Mouse (Mus musculus) embryonic facial prominence, embryonic 15.5 days (tissue): ENCODE data around the gene H2-DMb1. TPM values are rescaled to one million over a fixed set of nuclear protein-coding genes. Genes with fewer than 3 reads are reported as not detected.
A peak's percentile ranks its signal among the peaks of the same experiment; 100 is the strongest.

Experiments used
- ATAC-seq: fragments of 200-750 bp; cut with Nextera tagmentation; 2 replicates; pipeline ENCODE4 v1.8.0; 2017; ENCODE audit warnings: low read depth, moderate TSS enrichment; ENCODE audit not compliant: insufficient number of reproducible peaks, low FRiP score, low TSS enrichment
- H3K27ac ChIP-seq: fragments of 300-500 bp; sonication (generic); replicated peaks from 2 replicates; pipeline ENCODE4 v1.5.1; 2015; ENCODE audit warnings: mild to moderate bottlenecking, inconsistent platforms
- H3K27me3 ChIP-seq: fragments of 300-500 bp; sonication (generic); 2 replicates; pipeline ENCODE4 v1.6.1; 2015; ENCODE audit warnings: inconsistent platforms
- H3K36me3 ChIP-seq: fragments of 300-500 bp; sonication (generic); 2 replicates; pipeline ENCODE4 v1.6.1; 2015; ENCODE audit warnings: mild to moderate bottlenecking, inconsistent platforms
- H3K4me1 ChIP-seq: fragments of 300-500 bp; sonication (generic); 2 replicates; pipeline ENCODE4 v1.6.1; 2015; ENCODE audit warnings: inconsistent platforms
- H3K4me2 ChIP-seq: fragments of 300-500 bp; sonication (generic); replicated peaks from 2 replicates; pipeline ENCODE4 v1.6.1; 2015; ENCODE audit warnings: mild to moderate bottlenecking, inconsistent platforms
- H3K4me3 ChIP-seq: fragments of 300-500 bp; sonication (generic); replicated peaks from 2 replicates; pipeline ENCODE4 v1.5.1; 2015; ENCODE audit warnings: mild to moderate bottlenecking, inconsistent platforms
- H3K9ac ChIP-seq: fragments of 300-500 bp; sonication (generic); 2 replicates; pipeline ENCODE4 v1.6.1; 2015; ENCODE audit warnings: inconsistent platforms
- H3K9me3 ChIP-seq: fragments of 300-500 bp; sonication (generic); replicated peaks from 2 replicates; pipeline ENCODE4 v1.6.1; 2016; ENCODE audit warnings: inconsistent platforms
- WGBS: fragments of 180-500 bp; shearing (Covaris S2); methylation state at CpG from one replicate; pipeline ENCODE4 v1.1.7; 2015; 5-methylcytosine and 5-hydroxymethylcytosine counted together
- polyA plus RNA-seq: library from polyadenylated mRNA; unstranded; fragments of >200 nt; fragmentation: Nextera tagmentation; extraction: Ambion mirVana; gene quantifications from 2 replicates; pipeline ENCODE4 v1.2.1, GENCODE M21; 2015

The H2-DMb1 gene
- 3.2 and 3.8 TPM in 2 replicates for polyA plus RNA-seq

DNA sequence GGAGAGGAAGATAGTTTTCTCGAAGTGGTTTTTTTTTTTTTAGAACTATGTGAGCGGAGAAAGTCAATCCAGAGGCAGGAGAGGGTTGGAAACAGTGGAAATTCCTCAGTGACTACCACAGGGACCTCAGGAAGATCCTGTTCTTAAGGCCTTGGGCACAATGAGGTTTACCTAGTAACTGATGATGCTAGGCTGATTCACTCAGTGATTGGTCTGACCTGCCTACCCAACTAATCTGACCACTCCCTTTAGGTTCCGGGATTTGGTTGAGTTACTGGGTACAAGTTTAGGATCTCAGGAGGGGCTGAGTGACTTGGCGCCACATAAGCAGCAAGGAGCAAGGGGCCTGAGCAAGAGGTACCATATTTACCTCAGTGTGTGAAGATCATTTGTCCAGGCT is at the start of gene H2-DMb1:
H2-DMb1 (plus strand) TSS at position 150 of the 400 bp plus-strand sequence.
- no peak within 1 kb of the TSS for H3K27ac ChIP-seq
- no peak within 1 kb of the TSS for H3K4me3 ChIP-seq
- 57% methylated on average over 4 of the region's 4 CpGs for WGBS
- no peak within 1 kb of the TSS for H3K9ac ChIP-seq
- no peaks in the 10 kb centered on the region for H3K27me3 ChIP-seq
- H3K4me1 ChIP-seq, result no peaks in the 10 kb centered on the region
- H3K4me2 ChIP-seq, result peak within 1 kb of the TSS; percentile 24; the same call in 1 of the 2 replicates
- H3K9me3 ChIP-seq, result no peaks in the 10 kb centered on the region
- ATAC-seq, result no peak
- no peaks in the 10 kb centered on the region for H3K36me3 ChIP-seq

DNA sequence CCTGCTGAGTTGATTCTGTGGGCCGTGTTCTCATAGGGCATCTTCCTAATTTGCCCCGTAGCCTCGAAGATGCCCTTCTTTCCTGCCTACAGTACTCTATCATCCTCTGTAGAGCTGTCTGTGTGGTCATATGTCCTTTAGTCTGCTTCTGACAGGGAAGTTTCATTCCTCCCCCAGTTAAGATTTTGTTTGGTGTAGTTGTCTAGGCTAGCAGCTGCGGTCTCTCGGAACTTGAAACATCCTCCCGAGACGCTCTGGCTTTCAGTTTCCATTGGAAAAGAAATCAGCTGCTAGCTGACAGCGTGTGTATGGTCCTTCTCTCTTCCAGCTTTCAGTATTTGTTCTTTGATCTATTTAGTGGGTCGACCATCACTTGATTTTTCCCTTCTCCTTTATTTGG is 48.1 kb upstream of the H2-DMb1 start:
- ATAC-seq, result no peak
- H3K27ac ChIP-seq, result no peak overlapping the region
- H3K36me3 ChIP-seq, result peaks cover 8% of the 10 kb centered on the region
- H3K4me1 ChIP-seq, result 0 out of 2 replicates have a peak, but pooled peaks cover 5% of the 10 kb centered on the region
- no peak overlapping the region for H3K9ac ChIP-seq
- no peak overlapping the region for H3K4me2 ChIP-seq
- WGBS, result 83% methylated on average over 9 of the region's 9 CpGs
- no peaks in the 10 kb centered on the region for H3K27me3 ChIP-seq
- H3K9me3 ChIP-seq, result no peaks in the 10 kb centered on the region
- H3K4me3 ChIP-seq, result no peak overlapping the region

DNA sequence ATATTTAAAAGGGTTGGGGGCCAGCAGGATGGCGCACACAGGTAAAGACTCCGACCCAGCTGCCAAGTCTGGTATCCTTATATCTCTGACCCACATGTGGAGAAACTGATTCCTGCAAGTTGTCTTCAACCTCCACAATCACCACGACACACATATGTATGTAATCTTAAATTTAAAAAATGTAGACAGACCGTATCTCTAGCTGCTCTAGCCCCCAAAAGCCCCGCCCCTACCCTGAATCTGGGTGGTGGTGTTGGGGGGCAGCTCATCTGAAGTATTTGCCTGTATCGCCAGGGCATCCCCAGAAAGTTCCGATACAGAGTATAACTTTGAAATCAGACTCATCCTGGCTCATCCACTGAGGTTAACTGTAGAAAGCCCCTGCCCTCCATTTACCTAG is 46.3 kb upstream of the H2-DMb1 start:
- no peak overlapping the region for H3K4me2 ChIP-seq
- no peak overlapping the region for H3K9ac ChIP-seq
- 77% methylated on average over 7 of the region's 7 CpGs for WGBS
- no peak overlapping the region for H3K4me3 ChIP-seq
- no peak for ATAC-seq
- peaks cover 25% of the 10 kb centered on the region for H3K36me3 ChIP-seq
- no peak overlapping the region for H3K27ac ChIP-seq
- no peaks in the 10 kb centered on the region for H3K27me3 ChIP-seq
- H3K4me1 ChIP-seq, result 0 out of 2 replicates have a peak, but pooled peaks cover 7% of the 10 kb centered on the region
- H3K9me3 ChIP-seq, result no peaks in the 10 kb centered on the region

DNA sequence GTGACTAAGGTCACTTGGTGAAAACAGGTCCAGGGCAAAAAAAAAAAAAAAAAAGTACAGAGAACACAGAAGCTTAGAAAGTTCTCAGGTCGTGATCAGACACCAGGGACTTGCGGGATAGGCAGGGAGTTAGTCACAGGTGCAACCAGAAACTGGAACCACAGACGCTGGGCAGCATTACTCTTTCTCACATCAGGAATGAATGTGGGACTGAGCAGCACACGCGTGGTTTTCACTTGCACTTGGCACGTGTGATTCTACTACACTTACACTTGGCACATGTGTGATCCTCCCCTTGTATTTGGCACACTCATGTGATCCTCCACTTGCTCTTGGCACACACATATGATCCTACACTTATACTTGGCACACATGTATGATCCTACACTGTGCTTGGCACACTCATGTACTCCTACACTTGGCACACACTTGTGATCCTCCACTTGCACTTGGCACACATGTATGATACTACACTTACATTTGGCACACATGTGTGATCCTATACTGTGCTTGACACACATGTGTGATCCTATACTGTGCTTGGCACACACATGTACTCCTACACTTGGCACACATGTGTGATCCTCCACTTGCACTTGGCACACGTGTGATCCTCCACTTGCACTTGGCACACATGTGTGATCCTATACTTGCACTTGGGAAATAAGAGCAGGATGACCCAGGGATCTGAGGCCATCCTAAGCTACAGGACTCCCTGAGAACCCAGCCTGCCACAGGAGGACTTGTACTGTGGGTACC is 45.6 kb upstream of the H2-DMb1 start:
- H3K27ac ChIP-seq, result no peak overlapping the region
- no peak overlapping the region for H3K4me3 ChIP-seq
- no peaks in the 10 kb centered on the region for H3K27me3 ChIP-seq
- no peak overlapping the region for H3K9ac ChIP-seq
- peaks cover 32% of the 10 kb centered on the region for H3K36me3 ChIP-seq
- H3K9me3 ChIP-seq, result no peaks in the 10 kb centered on the region
- WGBS, result 79% methylated on average over 7 of the region's 7 CpGs
- H3K4me1 ChIP-seq, result 0 out of 2 replicates have a peak, but pooled peaks cover 5% of the 10 kb centered on the region
- no peak overlapping the region for H3K4me2 ChIP-seq
- ATAC-seq, result no peak

DNA sequence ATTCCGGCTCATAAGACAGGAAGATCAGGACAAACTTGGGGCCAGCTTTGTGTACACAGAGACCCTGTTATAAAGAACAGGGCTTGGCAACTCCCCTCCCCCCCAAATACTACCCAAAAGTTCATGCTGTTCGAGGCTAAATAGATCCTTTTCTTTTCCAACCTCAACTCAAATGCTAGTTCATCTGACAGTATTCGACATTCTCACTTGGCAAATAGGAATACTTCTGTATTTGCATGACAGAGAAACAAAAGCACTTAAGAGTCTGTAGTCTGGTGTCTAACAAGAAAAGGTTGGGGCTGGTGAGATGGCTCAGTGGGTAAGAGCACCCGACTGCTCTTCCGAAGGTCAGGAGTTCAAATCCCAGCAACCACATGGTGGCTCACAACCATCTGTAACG is 44.4 kb upstream of the H2-DMb1 start:
- H3K36me3 ChIP-seq, result peaks cover 44% of the 10 kb centered on the region
- ATAC-seq, result no peak
- WGBS, result 72% methylated on average over 5 of the region's 6 CpGs

DNA sequence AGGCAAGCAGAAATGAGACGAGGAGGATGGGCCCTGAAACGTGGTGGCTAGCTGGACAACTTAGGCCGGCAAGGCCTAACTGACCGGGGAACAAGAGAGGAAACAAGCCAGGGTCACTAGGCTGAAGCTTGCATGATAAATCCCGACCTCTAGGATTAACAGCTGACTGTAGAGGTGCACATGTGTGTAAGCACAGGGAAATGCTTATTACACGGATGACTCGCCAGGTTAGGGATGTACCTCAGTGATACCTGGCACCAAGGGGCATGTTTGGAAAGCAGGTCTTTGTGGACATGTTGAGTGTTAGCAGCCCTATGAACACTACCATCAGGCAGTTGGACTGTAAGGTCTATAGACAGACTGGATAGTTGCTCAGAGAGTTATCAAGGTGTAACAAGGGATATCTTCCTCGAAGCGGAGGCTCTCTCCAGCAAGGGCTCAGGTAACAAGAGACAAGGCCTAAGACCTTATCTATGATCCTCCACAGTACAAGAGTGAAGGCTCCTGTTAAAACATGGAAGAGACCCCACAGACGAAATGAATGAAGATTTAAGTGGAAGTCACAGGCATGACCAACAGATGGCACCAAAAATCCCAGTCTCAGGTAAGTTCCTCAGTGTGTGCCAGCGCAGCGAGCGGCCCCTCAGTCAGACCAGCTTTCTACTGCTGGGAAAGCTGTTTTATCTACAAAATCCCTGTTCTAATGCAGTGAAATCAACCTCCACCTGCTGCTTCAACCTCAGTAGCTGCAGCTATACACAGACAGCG is 43.6 kb upstream of the H2-DMb1 start:
- Histone ChIP-seq H3K4me1 (0 out of 2 replicates have a peak, but pooled peaks cover 12% of the 10 kb centered on the region), H3K4me2 (no peak overlapping the region), H3K4me3 (no peak overlapping the region), H3K27ac (no peak overlapping the region), H3K36me3 (peaks cover 52% of the 10 kb centered on the region), H3K9me3 (no peaks in the 10 kb centered on the region), H3K27me3 (no peaks in the 10 kb centered on the region), H3K9ac (no peak overlapping the region)
- ATAC-seq, result no peak
- 72% methylated on average over 14 of the region's 14 CpGs for WGBS

More for the DNA sequence above, 44.4 kb upstream of the H2-DMb1 start:
- no peak overlapping the region for H3K9ac ChIP-seq
- no peak overlapping the region for H3K4me3 ChIP-seq
- H3K4me2 ChIP-seq, result no peak overlapping the region
- H3K27ac ChIP-seq, result no peak overlapping the region
- 0 out of 2 replicates have a peak, but pooled peaks cover 12% of the 10 kb centered on the region for H3K4me1 ChIP-seq
- no peaks in the 10 kb centered on the region for H3K27me3 ChIP-seq
- H3K9me3 ChIP-seq, result no peaks in the 10 kb centered on the region

DNA sequence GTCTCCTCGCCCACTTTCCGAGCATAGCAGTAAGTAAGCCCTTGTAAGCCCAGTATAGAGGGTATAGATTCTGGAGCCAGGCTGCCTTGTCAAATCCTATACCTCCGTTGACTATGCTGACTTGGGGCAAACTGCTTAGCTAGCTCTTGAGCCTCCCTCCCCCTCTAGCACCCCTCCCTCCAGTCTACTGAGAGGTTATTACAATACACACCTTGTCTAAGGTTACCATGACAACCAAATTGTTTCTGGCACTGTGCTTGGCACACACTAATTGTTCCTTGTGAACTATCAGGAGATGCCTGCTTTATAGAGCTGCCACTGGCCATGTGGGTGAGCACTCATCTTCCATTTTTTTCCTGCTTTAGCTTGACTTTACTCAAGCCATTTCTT is 43.1 kb upstream of the H2-DMb1 start:
- peaks cover 58% of the 10 kb centered on the region for H3K36me3 ChIP-seq
- WGBS, result 46% methylated on average over 3 of the region's 3 CpGs

DNA sequence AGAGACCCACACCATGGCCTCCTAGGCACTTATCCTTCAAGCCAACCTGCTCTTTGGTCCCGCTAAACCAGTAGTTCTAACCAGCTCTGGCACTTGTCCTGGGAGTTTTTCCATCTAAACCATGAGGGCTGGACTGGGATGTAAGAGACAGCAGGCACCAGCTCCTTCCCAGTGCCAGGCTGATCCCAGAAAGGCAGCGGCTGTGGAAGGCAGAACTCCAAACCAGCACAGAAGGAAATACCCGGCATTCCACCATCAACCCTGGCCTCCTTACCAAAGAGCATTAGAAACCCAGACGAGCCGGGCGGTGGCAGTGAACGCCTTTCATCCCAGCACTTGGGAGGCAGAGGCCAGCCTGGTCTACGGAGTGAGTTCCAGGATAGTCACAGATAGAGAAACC is 42.6 kb upstream of the H2-DMb1 start:
- H3K4me2 ChIP-seq, result no peak overlapping the region
- H3K9ac ChIP-seq, result no peak overlapping the region
- 61% methylated on average over 8 of the region's 8 CpGs for WGBS
- H3K27ac ChIP-seq, result 0 out of 2 replicates have a peak overlapping the region, but pooled peaks have one; percentile 39
- peaks cover 63% of the 10 kb centered on the region for H3K36me3 ChIP-seq
- H3K4me3 ChIP-seq, result no peak overlapping the region
- ATAC-seq, result no peak
- 0 out of 2 replicates have a peak, but pooled peaks cover 14% of the 10 kb centered on the region for H3K4me1 ChIP-seq
- no peaks in the 10 kb centered on the region for H3K9me3 ChIP-seq
- H3K27me3 ChIP-seq, result no peaks in the 10 kb centered on the region

More for the DNA sequence above, 43.1 kb upstream of the H2-DMb1 start:
- Histone ChIP-seq H3K4me3 (no peak overlapping the region), H3K27me3 (no peaks in the 10 kb centered on the region), H3K9me3 (no peaks in the 10 kb centered on the region), H3K9ac (no peak overlapping the region), H3K4me2 (no peak overlapping the region), H3K4me1 (0 out of 2 replicates have a peak, but pooled peaks cover 12% of the 10 kb centered on the region), H3K27ac (no peak overlapping the region)
- ATAC-seq, result no peak

DNA sequence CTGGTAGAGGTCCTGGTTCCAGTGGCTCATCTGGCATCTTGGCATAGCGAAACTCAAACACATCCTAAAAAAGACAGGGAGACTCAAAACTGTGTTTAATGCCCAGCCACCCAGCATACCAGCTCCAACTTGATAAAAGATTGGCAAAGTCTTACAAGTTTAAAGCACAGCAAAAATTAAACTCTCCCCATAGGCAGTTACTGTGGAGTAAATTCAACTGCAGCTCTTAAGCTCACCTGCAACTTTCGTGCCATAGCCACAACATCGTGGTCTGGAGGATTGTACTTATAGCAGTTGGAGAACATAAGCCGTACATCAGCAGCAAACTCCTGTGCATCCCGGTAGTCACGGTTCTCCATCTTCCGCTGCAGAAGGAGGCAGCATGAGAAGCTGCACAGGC is 38.8 kb upstream of the H2-DMb1 start:
- ATAC-seq, result no peak
- no peak overlapping the region for H3K27ac ChIP-seq
- H3K27me3 ChIP-seq, result no peaks in the 10 kb centered on the region
- no peaks in the 10 kb centered on the region for H3K9me3 ChIP-seq
- H3K4me1 ChIP-seq, result peaks cover 32% of the 10 kb centered on the region
- peaks cover 93% of the 10 kb centered on the region for H3K36me3 ChIP-seq
- 86% methylated on average over 7 of the region's 7 CpGs for WGBS
- 0 out of 2 replicates have a peak overlapping the region, but pooled peaks have one; percentile 1 for H3K4me3 ChIP-seq
- H3K4me2 ChIP-seq, result no peak overlapping the region
- no peak overlapping the region for H3K9ac ChIP-seq

DNA sequence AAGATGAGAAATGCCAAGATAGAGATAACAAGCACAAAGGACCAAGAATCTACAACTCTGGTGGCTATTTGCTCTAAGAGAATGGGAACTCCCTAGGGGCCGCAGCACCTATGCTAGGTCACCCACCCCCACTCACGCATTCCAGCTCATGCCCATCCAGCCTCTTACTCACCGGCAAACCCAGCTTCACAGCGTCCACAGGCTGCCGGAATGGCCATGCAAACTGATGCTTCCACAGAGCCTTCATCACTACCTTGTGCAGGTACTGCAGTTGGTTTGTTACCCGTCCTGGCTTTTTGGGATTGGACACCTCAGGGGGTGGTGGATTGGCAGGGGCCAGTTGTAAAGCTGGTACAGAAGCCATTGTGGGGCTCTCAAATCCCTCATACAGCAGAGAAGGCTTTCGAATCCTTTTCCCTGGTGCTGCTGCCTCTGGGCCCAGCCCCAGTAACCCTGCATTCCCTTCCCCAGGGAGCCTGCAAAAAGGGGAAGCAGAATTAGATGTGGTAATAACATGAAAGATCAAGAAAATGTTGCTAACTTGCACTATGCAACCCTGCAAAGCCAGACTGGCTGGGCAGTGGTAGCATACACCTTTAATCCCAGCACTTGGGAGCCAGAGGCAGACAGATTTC is 36.0 kb upstream of the H2-DMb1 start:
- no peak for ATAC-seq
- H3K4me1 ChIP-seq, result peaks cover 28% of the 10 kb centered on the region
- no peaks in the 10 kb centered on the region for H3K9me3 ChIP-seq
- 27% methylated on average over 7 of the region's 7 CpGs for WGBS
- H3K27ac ChIP-seq, result no peak overlapping the region
- H3K4me2 ChIP-seq, result peak overlapping the region; percentile 85
- H3K27me3 ChIP-seq, result no peaks in the 10 kb centered on the region
- H3K9ac ChIP-seq, result peak overlapping the region; percentile 40
- H3K4me3 ChIP-seq, result peak overlapping the region; percentile 75
- peaks cover 68% of the 10 kb centered on the region for H3K36me3 ChIP-seq
